Mouse (Mus musculus) liver, adult 2 months (tissue): ENCODE results near the gene Ptk7.

Source experiments
- CTCF ChIP-seq: fragments of 200-500 bp; IDR thresholded peaks from 2 replicates; pipeline ENCODE4 v1.5.1; 2011; ENCODE audit warnings: low read depth, low read length, control low read depth
- POLR2A ChIP-seq: fragments of 200-500 bp; IDR thresholded peaks from 2 replicates; pipeline ENCODE4 v1.6.1; 2011; ENCODE audit warnings: low read length, control low read depth; ENCODE audit not compliant: insufficient read depth; ENCODE audit errors: extremely low read depth

DNA sequence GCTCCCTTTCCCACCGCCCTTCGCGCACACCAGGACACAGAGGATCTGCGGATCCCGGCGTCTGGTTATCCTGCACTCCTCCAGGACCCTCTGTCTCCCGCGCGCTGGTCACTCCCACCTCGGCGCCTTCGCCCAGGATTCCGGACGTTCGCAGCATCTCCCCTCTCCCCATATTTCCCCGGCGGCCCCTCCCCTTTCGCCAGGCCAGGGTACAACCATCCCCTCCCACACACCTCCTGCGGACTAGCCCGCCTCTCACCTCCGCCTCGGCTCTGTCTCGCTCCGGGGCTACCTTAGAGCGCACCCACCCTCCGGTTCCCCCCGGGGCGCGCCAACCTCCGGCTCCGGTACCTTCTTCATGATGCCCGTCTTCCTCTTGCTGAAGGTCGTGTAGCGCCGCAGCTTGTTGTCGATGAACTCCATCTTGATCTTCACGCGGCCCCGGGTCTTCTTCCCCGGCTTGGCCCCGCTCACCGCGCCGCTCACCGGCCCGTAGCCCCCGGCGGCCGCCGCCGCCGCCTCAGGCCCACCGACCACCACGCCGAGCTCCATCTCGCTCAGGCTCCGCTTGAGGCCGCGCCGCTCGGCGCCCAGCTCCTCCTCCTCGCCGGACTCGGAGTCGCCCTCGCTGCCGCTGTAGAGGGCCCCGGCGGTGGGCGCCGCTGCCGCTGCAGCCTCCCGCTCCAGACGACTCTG lies 74.2 kb downstream of the Ptk7 start:
- TF ChIP-seq CTCF: no peak
- no peak for TF ChIP-seq POLR2A
